Mouse (Mus musculus) midbrain, postnatal 0 days (tissue): ENCODE measurements at regions not wholly inside any gene's neighbourhood (a gene's known extent, or its start where the extent isn't known, plus 50 kb on each side); places are given as distances from the start of the nearest gene placed in this dataset.

ENCODE experiments used
- ATAC-seq: fragments of 200-750 bp; cut with Nextera tagmentation; 2 replicates; pipeline ENCODE4 v1.8.0; 2017; ENCODE audit warnings: moderate number of reproducible peaks, mild to moderate bottlenecking, moderate TSS enrichment, moderate library complexity; ENCODE audit not compliant: low FRiP score
- DNase-seq: peaks from one replicate; pipeline ENCODE4 v3.0.0-alpha.2; 2015; ENCODE audit warnings: low spot score
- H3K27ac ChIP-seq: fragments of 300-500 bp; sonication (generic); 2 replicates; pipeline ENCODE4 v1.5.1; 2014; ENCODE audit warnings: low read depth, mild to moderate bottlenecking, low read length, mixed read lengths
- H3K27me3 ChIP-seq: fragments of 300-500 bp; sonication (generic); 2 replicates; pipeline ENCODE4 v1.6.1; 2014; ENCODE audit warnings: low read length, control low read depth, mixed read lengths; ENCODE audit not compliant: insufficient read depth
- H3K36me3 ChIP-seq: fragments of 300-500 bp; sonication (generic); 2 replicates; pipeline ENCODE4 v1.6.1; 2014; ENCODE audit warnings: low read length, control low read depth, mixed read lengths; ENCODE audit not compliant: insufficient read depth
- H3K4me1 ChIP-seq: fragments of 300-500 bp; sonication (generic); 2 replicates; pipeline ENCODE4 v1.6.1; 2014; ENCODE audit warnings: mild to moderate bottlenecking, control low read depth, antibody characterized with exemption, low read length, mixed read lengths; ENCODE audit not compliant: insufficient read depth
- H3K4me2 ChIP-seq: fragments of 300-500 bp; sonication (generic); 2 replicates; pipeline ENCODE4 v1.6.1; 2014; ENCODE audit warnings: low read depth, mild to moderate bottlenecking, low read length, mixed read lengths; ENCODE audit not compliant: poor library complexity, severe bottlenecking
- H3K4me3 ChIP-seq: fragments of 300-500 bp; sonication (generic); 2 replicates; pipeline ENCODE4 v1.5.1; 2014; ENCODE audit warnings: low read depth, mild to moderate bottlenecking, low read length, moderate library complexity
- H3K9ac ChIP-seq: fragments of 300-500 bp; sonication (generic); replicated peaks from 2 replicates; pipeline ENCODE4 v1.6.1; 2014; ENCODE audit warnings: mild to moderate bottlenecking, low read length, moderate library complexity, mixed read lengths; ENCODE audit not compliant: poor library complexity, severe bottlenecking
- H3K9me3 ChIP-seq: fragments of 300-500 bp; sonication (generic); 2 replicates; pipeline ENCODE4 v1.6.1; 2016; ENCODE audit warnings: low read length, control low read depth
- CTCF ChIP-seq: IDR thresholded peaks from 2 replicates; pipeline ENCODE4 v1.5.1; 2016; ENCODE audit warnings: antibody characterized with exemption, mild to moderate bottlenecking
- WGBS: fragments of 180-500 bp; shearing (Covaris S2); extraction: QIAGEN DNeasy Blood & Tissue Kit; methylation state at CpG from one replicate; pipeline ENCODE4 v1.1.7; 2014; 5-methylcytosine and 5-hydroxymethylcytosine counted together

- Histone ChIP-seq H3K9me3 (no peaks in the 10 kb centered on the region), H3K27me3 (no peaks in the 10 kb centered on the region), H3K4me2 (no peak overlapping the region), H3K4me3 (no peak overlapping the region), H3K27ac (no peak overlapping the region), H3K9ac (no peak overlapping the region), H3K4me1 (no peaks in the 10 kb centered on the region), H3K36me3 (no peaks in the 10 kb centered on the region)
- 74% methylated on average over 1 of the region's 1 CpGs for WGBS
- no peak for DNase-seq
- TF ChIP-seq CTCF = no peak
- ATAC-seq = no peak
Measured at GRCm38 (mm10) chr1:73681697-73682096, 442.6 kb downstream of the Tns1 start.

GRCm38 (mm10) chr1:73680829-73681228 is 443.4 kb downstream of the Tns1 start:
- no peak for TF ChIP-seq CTCF
- no peak overlapping the region for H3K9ac ChIP-seq
- ATAC-seq = no peak

GRCm38 (mm10) chr1:73673851-73674235 is 450.4 kb downstream of the Tns1 start:
- Histone ChIP-seq H3K9me3 (peaks cover 4% of the 10 kb centered on the region; the same call in 1 of the 2 replicates), H3K27me3 (no peaks in the 10 kb centered on the region), H3K27ac (no peak overlapping the region), H3K9ac (no peak overlapping the region), H3K4me2 (no peak overlapping the region), H3K36me3 (no peaks in the 10 kb centered on the region), H3K4me3 (no peak overlapping the region), H3K4me1 (no peaks in the 10 kb centered on the region)
- DNase-seq (no peak), ATAC-seq (no peak)
- TF ChIP-seq CTCF = no peak
- 64% methylated on average over 1 of the region's 1 CpGs for WGBS

More at GRCm38 (mm10) chr1:73680829-73681228, 443.4 kb downstream of the Tns1 start:
- WGBS = 96% methylated on average over 3 of the region's 3 CpGs
- no peak for DNase-seq
- H3K4me3 ChIP-seq = no peak overlapping the region
- H3K27ac ChIP-seq = no peak overlapping the region
- H3K9me3 ChIP-seq = no peaks in the 10 kb centered on the region
- H3K4me1 ChIP-seq = no peaks in the 10 kb centered on the region
- no peaks in the 10 kb centered on the region for H3K27me3 ChIP-seq
- no peaks in the 10 kb centered on the region for H3K36me3 ChIP-seq
- H3K4me2 ChIP-seq = no peak overlapping the region

GRCm38 (mm10) chr1:73673191-73673850 is 450.9 kb downstream of the Tns1 start:
- Histone ChIP-seq H3K4me1 (no peaks in the 10 kb centered on the region), H3K4me3 (no peak overlapping the region), H3K4me2 (no peak overlapping the region), H3K27ac (no peak overlapping the region), H3K36me3 (no peaks in the 10 kb centered on the region), H3K27me3 (no peaks in the 10 kb centered on the region), H3K9ac (no peak overlapping the region), H3K9me3 (peaks cover 4% of the 10 kb centered on the region; the same call in 1 of the 2 replicates)
- ATAC-seq (no peak), DNase-seq (no peak)
- WGBS = 24% methylated on average over 4 of the region's 4 CpGs
- no peak for TF ChIP-seq CTCF

GRCm38 (mm10) chr1:73672239-73672638 is 452.0 kb downstream of the Tns1 start:
- no peak overlapping the region for H3K9ac ChIP-seq
- no peaks in the 10 kb centered on the region for H3K27me3 ChIP-seq
- DNase-seq (no peak), ATAC-seq (no peak)
- WGBS = 92% methylated on average over 4 of the region's 4 CpGs
- no peak overlapping the region for H3K4me3 ChIP-seq
- no peaks in the 10 kb centered on the region for H3K4me1 ChIP-seq
- no peaks in the 10 kb centered on the region for H3K36me3 ChIP-seq
- H3K4me2 ChIP-seq = no peak overlapping the region
- TF ChIP-seq CTCF = no peak
- H3K27ac ChIP-seq = no peak overlapping the region
- peaks cover 4% of the 10 kb centered on the region; the same call in 1 of the 2 replicates for H3K9me3 ChIP-seq

GRCm38 (mm10) chr1:73668691-73669090 is 455.6 kb downstream of the Tns1 start:
- Histone ChIP-seq H3K27me3 (no peaks in the 10 kb centered on the region), H3K4me1 (no peaks in the 10 kb centered on the region), H3K4me2 (no peak overlapping the region), H3K36me3 (no peaks in the 10 kb centered on the region), H3K9me3 (no peaks in the 10 kb centered on the region), H3K27ac (no peak overlapping the region), H3K4me3 (no peak overlapping the region), H3K9ac (no peak overlapping the region)
- WGBS = 88% methylated on average over 2 of the region's 2 CpGs
- DNase-seq = no peak
- TF ChIP-seq CTCF = no peak
- no peak for ATAC-seq
